Comparison of ENCODE assay signal across 7 mouse cellular contexts in the genomic region with DNA sequence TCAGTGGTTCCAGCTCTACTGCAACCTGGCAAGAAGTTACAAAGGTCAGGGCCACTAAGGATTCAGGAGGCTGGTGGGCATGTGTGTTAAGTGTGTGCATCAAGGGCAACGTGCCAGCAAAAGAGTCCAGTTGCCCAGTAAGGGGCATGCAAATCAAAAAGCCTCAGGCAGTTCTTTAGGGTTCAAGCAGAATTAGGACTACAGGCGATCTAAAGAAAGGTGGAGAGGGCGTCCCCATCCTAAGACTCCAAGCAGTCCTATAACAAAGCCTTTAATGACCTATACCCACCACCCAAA. TPM values are rescaled to one million over a fixed set of nuclear protein-coding genes. Genes with fewer than 3 reads are reported as not detected.
DNase-seq lines count a peak whose midpoint lies in the region; ATAC-seq and TF ChIP-seq lines count a peak whose summit lies in the region.

No protein-coding gene starts in this region.

- no peaks in the 10 kb centered on the region for H3K27me3 ChIP-seq in testis, adult 2 months (ENCODE audit: control insufficient read depth, insufficient read depth, low read length)
- no peaks in the 10 kb centered on the region for H3K27me3 ChIP-seq in forebrain, embryonic 12.5 days
- no peaks in the 10 kb centered on the region for H3K27me3 ChIP-seq in neural tube, embryonic 14.5 days (ENCODE audit: control insufficient read depth, insufficient read depth, low read length)

- no peak for TF ChIP-seq CTCF in testis, adult 2 months (IDR thresholded peaks at IDR 0.05; ENCODE audit: control insufficient read depth, insufficient read depth, insufficient replicate concordance, low read depth, low read length)

- peak overlapping the region; percentile 86 for H3K9ac ChIP-seq in forebrain, embryonic 12.5 days
- H3K9ac ChIP-seq in neural tube, embryonic 14.5 days (replicated peaks; ENCODE audit: low read depth, low read length), result peak overlapping the region; percentile 88

- H3K4me1 ChIP-seq in testis, adult 2 months (ENCODE audit: control insufficient read depth, insufficient read depth, low read length), result peaks cover 12% of the 10 kb centered on the region
- peaks cover 42% of the 10 kb centered on the region for H3K4me1 ChIP-seq in forebrain, embryonic 12.5 days
- peaks cover 21% of the 10 kb centered on the region for H3K4me1 ChIP-seq in neural tube, embryonic 14.5 days (ENCODE audit: control insufficient read depth, insufficient read depth, low read length)

- no peaks in the 10 kb centered on the region for H3K36me3 ChIP-seq in testis, adult 2 months (ENCODE audit: control insufficient read depth, insufficient read depth, low read length)
- peaks cover 56% of the 10 kb centered on the region for H3K36me3 ChIP-seq in forebrain, embryonic 12.5 days (replicated peaks)
- H3K36me3 ChIP-seq in neural tube, embryonic 14.5 days (ENCODE audit: control insufficient read depth, insufficient read depth, low read length), result peaks cover 37% of the 10 kb centered on the region

- WGBS in forebrain, embryonic 12.5 days, result 17% methylated on average over 3 of the region's 3 CpGs
- 12% methylated on average over 3 of the region's 3 CpGs for WGBS in neural tube, embryonic 14.5 days

- DNase-seq in testis, postnatal 14 days (ENCODE audit: low spot score), result no peak
- DNase-seq in kidney, postnatal 10 days, result peak; percentile 67
- no peak for DNase-seq in c-Kit-positive CD71-positive TER-119-positive erythroid progenitor cells, embryonic 14.5 days (ENCODE audit: low spot score)

- no peak for ATAC-seq in forebrain, embryonic 12.5 days (ENCODE audit: low FRiP score)
- ATAC-seq in neural tube, embryonic 14.5 days (ENCODE audit: low read depth), result peak; percentile 3; the same call in 1 of the 2 replicates
- ATAC-seq in inflammation-experienced regulatory T-cells, adult 6 months, result no peak

- no peak overlapping the region; the same call in 1 of the 2 replicates for H3K27ac ChIP-seq in testis, adult 2 months (ENCODE audit: control insufficient read depth, insufficient read depth, low read depth, low read length)
- peak overlapping the region; percentile 92 for H3K27ac ChIP-seq in forebrain, embryonic 12.5 days
- peak overlapping the region; percentile 84 for H3K27ac ChIP-seq in neural tube, embryonic 14.5 days (ENCODE audit: low read depth, low read length)

- no peak for TF ChIP-seq POLR2A in testis, adult 2 months (IDR thresholded peaks at IDR 0.05; ENCODE audit: control insufficient read depth, low read depth, low read length)

- no peaks in the 10 kb centered on the region for H3K9me3 ChIP-seq in forebrain, embryonic 12.5 days
- H3K9me3 ChIP-seq in neural tube, embryonic 14.5 days (ENCODE audit: control insufficient read depth, low read length), result no peaks in the 10 kb centered on the region

- peak overlapping the region; percentile 73 for H3K4me2 ChIP-seq in forebrain, embryonic 12.5 days
- peak overlapping the region; percentile 68 for H3K4me2 ChIP-seq in neural tube, embryonic 14.5 days (ENCODE audit: low read depth, low read length)

- H3K4me3 ChIP-seq in testis, adult 2 months (ENCODE audit: control insufficient read depth, low read depth, low read length), result peak overlapping the region; percentile 92
- peak overlapping the region; percentile 78 for H3K4me3 ChIP-seq in forebrain, embryonic 12.5 days (replicated peaks)
- H3K4me3 ChIP-seq in neural tube, embryonic 14.5 days (ENCODE audit: low read depth, low read length), result peak overlapping the region; percentile 77

RNA-seq across cellular contexts. Expression of gene Rnf167, which starts 0.8 kb away (rescaled TPM):
- polyA plus RNA-seq in testis, adult 2 months (2012; rRNA removed), result 77.6 and 77.8 TPM in 2 replicates
- polyA plus RNA-seq in forebrain, embryonic 12.5 days (2016; fragmentation: Nextera tagmentation; extraction: Ambion mirVana), result 85.1 and 96.1 TPM in 2 replicates
- 98.6 and 110 TPM in 2 replicates for polyA plus RNA-seq in neural tube, embryonic 14.5 days (2014; fragmentation: Nextera tagmentation; extraction: Ambion mirVana)
- polyA plus RNA-seq in inflammation-experienced regulatory T-cells, adult 6 months (2017; shearing (Covaris generic)), result 100 to 1,000 TPM; 276 to 454 (median 423) TPM

RNA-seq across cellular contexts. Expression of gene Slc25a11, which starts 1.1 kb away (rescaled TPM):
- polyA plus RNA-seq in testis, adult 2 months (2012; rRNA removed), result 27.2 and 29.4 TPM in 2 replicates
- polyA plus RNA-seq in forebrain, embryonic 12.5 days (2016; fragmentation: Nextera tagmentation; extraction: Ambion mirVana), result 139 and 141 TPM in 2 replicates
- 156 and 172 TPM in 2 replicates for polyA plus RNA-seq in neural tube, embryonic 14.5 days (2014; fragmentation: Nextera tagmentation; extraction: Ambion mirVana)
- polyA plus RNA-seq in inflammation-experienced regulatory T-cells, adult 6 months (2017; shearing (Covaris generic)), result 100 to 1,000 TPM in 2 of 3 experiments, 10 to 100 TPM in 1; 85.3 to 111 (median 111) TPM

RNA-seq across cellular contexts. Expression of gene Gp1ba, which starts 7.3 kb away (rescaled TPM):
- 0.13 and 0.19 TPM in 2 replicates for polyA plus RNA-seq in testis, adult 2 months (2012; rRNA removed)
- polyA plus RNA-seq in forebrain, embryonic 12.5 days (2016; fragmentation: Nextera tagmentation; extraction: Ambion mirVana), result 0.23 and 0.33 TPM in 2 replicates
- 0.27 and 0.31 TPM in 2 replicates for polyA plus RNA-seq in neural tube, embryonic 14.5 days (2014; fragmentation: Nextera tagmentation; extraction: Ambion mirVana)
- under 1 TPM; 0.17 to 0.69 (median 0.21) TPM for polyA plus RNA-seq in inflammation-experienced regulatory T-cells, adult 6 months (2017; shearing (Covaris generic))

RNA-seq across cellular contexts. Expression of gene Pfn1, which starts 8.2 kb away (rescaled TPM):
- 113 and 158 TPM in 2 replicates for polyA plus RNA-seq in testis, adult 2 months (2012; rRNA removed)
- polyA plus RNA-seq in forebrain, embryonic 12.5 days (2016; fragmentation: Nextera tagmentation; extraction: Ambion mirVana), result 1,070 and 1,131 TPM in 2 replicates
- polyA plus RNA-seq in neural tube, embryonic 14.5 days (2014; fragmentation: Nextera tagmentation; extraction: Ambion mirVana), result 578 and 686 TPM in 2 replicates
- polyA plus RNA-seq in inflammation-experienced regulatory T-cells, adult 6 months (2017; shearing (Covaris generic)), result 1,000 to 10,000 TPM; 3,037 to 4,758 (median 3,214) TPM

RNA-seq across cellular contexts. Expression of gene Eno3, which starts 10.8 kb away (rescaled TPM):
- 85.9 and 101 TPM in 2 replicates for polyA plus RNA-seq in testis, adult 2 months (2012; rRNA removed)
- polyA plus RNA-seq in forebrain, embryonic 12.5 days (2016; fragmentation: Nextera tagmentation; extraction: Ambion mirVana), result 9.0 and 9.7 TPM in 2 replicates
- 8.3 and 10.1 TPM in 2 replicates for polyA plus RNA-seq in neural tube, embryonic 14.5 days (2014; fragmentation: Nextera tagmentation; extraction: Ambion mirVana)
- polyA plus RNA-seq in inflammation-experienced regulatory T-cells, adult 6 months (2017; shearing (Covaris generic)), result 10 to 100 TPM in 2 of 3 experiments, 1 to 10 TPM in 1; 6.2 to 27.4 (median 21.7) TPM
